Mouse (Mus musculus): ENCODE measurements around the gene Grin1.

GRCm38 (mm10) chr2:25252331-25252730 lies 66.7 kb downstream of the Grin1 start:
- TF ChIP-seq POLR2A (IDR thresholded peaks at IDR 0.05; ENCODE audit: low read depth, low read length) (no peak), CTCF (IDR thresholded peaks at IDR 0.05; ENCODE audit: extremely low read depth, insufficient read length, insufficient replicate concordance, low read depth, low read length) (peak; percentile 38; the same call in 1 of the 2 replicates)

All from small intestine, adult 2 months (tissue).